Mouse (Mus musculus) CH12.LX (cell line): Measurements from ENCODE around the gene Ttll11.

Experiments
- CTCF ChIP-seq, 2 experiments: IDR thresholded peaks in 1 of 2; conservative IDR thresholded peaks in 1 of 2; 2 replicates each; pipeline ENCODE4 v1.5.1; 2011 to 2012; ENCODE audit warnings: low read depth in 2 of 2, low read length in 2 of 2, improper control_type of control experiment in 1 of 2, inconsistent platforms in 1 of 2, mild to moderate bottlenecking in 1 of 2, moderate library complexity in 1 of 2
- EP300 ChIP-seq: IDR thresholded peaks from 2 replicates; pipeline ENCODE4 v1.6.1; 2011; ENCODE audit warnings: low read length, improper control_type of control experiment
- MAFK ChIP-seq: IDR thresholded peaks from 2 replicates; pipeline ENCODE4 v1.6.1; 2011; ENCODE audit warnings: low read length, improper control_type of control experiment; ENCODE audit not compliant: insufficient replicate concordance
- MAZ ChIP-seq: IDR thresholded peaks from 2 replicates; pipeline ENCODE4 v1.6.1; 2012; ENCODE audit warnings: low read depth, mild to moderate bottlenecking, inconsistent platforms, low read length, improper control_type of control experiment, moderate library complexity
- MYC ChIP-seq: IDR thresholded peaks from 2 replicates; pipeline ENCODE4 v1.6.1; 2011; ENCODE audit warnings: low read depth, mild to moderate bottlenecking, improper control_type of control experiment, low read length
- NELFE ChIP-seq: IDR thresholded peaks from 2 replicates; pipeline ENCODE4 v1.6.1; 2011; ENCODE audit warnings: low read depth, low read length, improper control_type of control experiment
- POLR2A ChIP-seq: IDR thresholded peaks from 2 replicates; pipeline ENCODE4 v1.6.1; 2011; ENCODE audit warnings: low read depth, mild to moderate bottlenecking, improper control_type of control experiment, low read length
- POLR2AphosphoS2 ChIP-seq: IDR thresholded peaks from 2 replicates; pipeline ENCODE4 v1.6.1; 2011; ENCODE audit warnings: low read depth, low read length, improper control_type of control experiment
- RCOR1 ChIP-seq: conservative IDR thresholded peaks from 2 replicates; pipeline ENCODE4 v1.6.1; 2012; ENCODE audit warnings: low read depth, mild to moderate bottlenecking, inconsistent platforms, low read length, improper control_type of control experiment
- TBP ChIP-seq: conservative IDR thresholded peaks from 2 replicates; pipeline ENCODE4 v1.6.1; 2011; ENCODE audit warnings: low read depth, low read length, improper control_type of control experiment
- TCF12 ChIP-seq: IDR thresholded peaks from 2 replicates; pipeline ENCODE4 v1.6.1; 2014; ENCODE audit warnings: low read depth, mild to moderate bottlenecking, inconsistent platforms, low read length, improper control_type of control experiment
- USF1 ChIP-seq: IDR thresholded peaks from 2 replicates; pipeline ENCODE4 v1.6.1; 2014; ENCODE audit warnings: low read depth, mild to moderate bottlenecking, inconsistent platforms, low read length, improper control_type of control experiment
- ZKSCAN1 ChIP-seq: IDR thresholded peaks from 2 replicates; pipeline ENCODE4 v1.6.1; 2012; ENCODE audit warnings: low read depth, inconsistent platforms, low read length, improper control_type of control experiment, borderline replicate concordance

GRCm38 (mm10) chr2:35797998-35798397 lies 181.7 kb downstream of the Ttll11 start:
- TF ChIP-seq CTCF (conservative IDR thresholded peaks at IDR 0.05 in 1 of 2, IDR thresholded peaks at IDR 0.05 in 1 of 2; ENCODE audit: low read depth in 2 of 2, low read length in 2 of 2): no peak
- TF ChIP-seq EP300: no peak
- no peak for TF ChIP-seq USF1
- no peak for TF ChIP-seq RCOR1
- no peak for TF ChIP-seq MAZ
- no peak for TF ChIP-seq POLR2AphosphoS2
- no peak for TF ChIP-seq POLR2A
- no peak for TF ChIP-seq MAFK
- no peak for TF ChIP-seq MYC
- TF ChIP-seq TBP: no peak
- TF ChIP-seq ZKSCAN1: no peak
- no peak for TF ChIP-seq NELFE
- TF ChIP-seq TCF12: no peak
